Mouse (Mus musculus) lung, postnatal 0 days (tissue): ENCODE measurements around the gene Pip5k1a. TPM values are rescaled to one million over a fixed set of nuclear protein-coding genes. Genes with fewer than 3 reads are reported as not detected.
"Not testable (repeated sequence)": the region's sequence is repeated elsewhere in the genome, so short reads cannot be mapped to it uniquely, and the experiment has no call there.

Experiments used
- ATAC-seq: fragments of 200-750 bp; cut with Nextera tagmentation; 2 replicates; pipeline ENCODE4 v1.8.0; 2017; ENCODE audit warnings: moderate library complexity
- DNase-seq: peaks from one replicate; pipeline ENCODE4 v3.0.0-alpha.2; 2016; ENCODE audit warnings: low spot score
- H3K27ac ChIP-seq: fragments of 300-500 bp; sonication (generic); 2 replicates; pipeline ENCODE4 v1.5.1; 2014; ENCODE audit warnings: antibody characterized with exemption, mild to moderate bottlenecking, low read length, mixed read lengths
- H3K27me3 ChIP-seq: fragments of 300-500 bp; sonication (generic); replicated peaks from 2 replicates; pipeline ENCODE4 v1.6.1; 2014; ENCODE audit warnings: low read length, mixed read lengths; ENCODE audit not compliant: insufficient read depth
- H3K36me3 ChIP-seq: fragments of 300-500 bp; sonication (generic); 2 replicates; pipeline ENCODE4 v1.6.1; 2014; ENCODE audit warnings: low read length, mixed read lengths; ENCODE audit not compliant: insufficient read depth
- H3K4me1 ChIP-seq: fragments of 300-500 bp; sonication (generic); 2 replicates; pipeline ENCODE4 v1.6.1; 2014; ENCODE audit warnings: antibody characterized with exemption, low read depth, low read length, mixed read lengths; ENCODE audit not compliant: insufficient read depth
- H3K4me2 ChIP-seq: fragments of 300-500 bp; sonication (generic); replicated peaks from 2 replicates; pipeline ENCODE4 v1.6.1; 2014; ENCODE audit warnings: low read depth, mild to moderate bottlenecking, low read length, moderate library complexity, mixed read lengths
- H3K4me3 ChIP-seq: fragments of 300-500 bp; sonication (generic); 2 replicates; pipeline ENCODE4 v1.5.1; 2014; ENCODE audit warnings: low read depth, low read length
- H3K9ac ChIP-seq: fragments of 300-500 bp; sonication (generic); replicated peaks from 2 replicates; pipeline ENCODE4 v1.6.1; 2014; ENCODE audit warnings: low read depth, mild to moderate bottlenecking
- H3K9me3 ChIP-seq: fragments of 300-500 bp; sonication (generic); 2 replicates; pipeline ENCODE4 v1.6.1; 2016; ENCODE audit warnings: low read length, mixed read lengths
- CTCF ChIP-seq: IDR thresholded peaks from 2 replicates; pipeline ENCODE4 v1.5.1; 2016; ENCODE audit warnings: antibody characterized with exemption, mild to moderate bottlenecking
- EP300 ChIP-seq: IDR thresholded peaks from 2 replicates; pipeline ENCODE4 v1.6.1; 2016; ENCODE audit warnings: antibody characterized with exemption, mild to moderate bottlenecking, control low read depth
- WGBS: fragments of 180-500 bp; shearing (Covaris S2); extraction: QIAGEN DNeasy Blood & Tissue Kit; methylation state at CpG from one replicate; pipeline ENCODE4 v1.1.7; 2014; 5-methylcytosine and 5-hydroxymethylcytosine counted together
- polyA plus RNA-seq: library from polyadenylated mRNA; unstranded; fragments of >200 nt; fragmentation: Nextera tagmentation; extraction: Ambion mirVana; gene quantifications from 2 replicates; pipeline ENCODE4 v1.2.1, GENCODE M21; 2015

Pip5k1a gene
- polyA plus RNA-seq, 1 experiment from 2014 or later = 18.1 TPM

- WGBS = 0% methylated on average over 20 of the region's 20 CpGs
These were observed 27.0 kb upstream of the Pip5k1a start, which contains the start of the genes Scnm1 and Lysmd1 for GRCm38 (mm10) chr3:95133680-95134101. Scnm1 (minus strand) TSS chr3:95134011. Lysmd1 (plus strand) TSS chr3:95134088.

DNA sequence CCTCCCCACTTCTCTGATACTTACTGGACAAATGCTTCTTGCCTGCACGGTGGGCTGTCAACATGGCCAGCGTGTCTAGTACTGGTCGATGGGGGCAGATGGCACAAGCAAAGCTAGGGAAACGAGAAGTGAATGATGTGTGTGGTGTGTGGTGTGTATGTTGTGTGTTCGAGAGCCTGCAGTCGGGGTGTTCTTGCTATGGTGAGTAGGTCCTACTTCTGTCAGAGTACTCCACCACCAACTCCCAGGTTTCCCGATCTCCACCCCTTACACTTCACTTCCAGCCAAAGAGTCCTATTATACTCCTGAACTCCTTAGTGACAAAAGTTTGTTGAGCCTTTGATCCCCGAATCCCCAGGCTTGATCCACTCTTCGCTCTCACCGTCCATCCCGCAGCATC is 26.4 kb upstream of the Pip5k1a start:
- H3K4me3 ChIP-seq = peak overlapping the region; percentile 60
- peak overlapping the region; percentile 85 for H3K4me2 ChIP-seq
- peaks cover 7% of the 10 kb centered on the region; the same call in 1 of the 2 replicates for H3K4me1 ChIP-seq
- no peak for TF ChIP-seq CTCF
- no peak for TF ChIP-seq EP300
- no peaks in the 10 kb centered on the region for H3K9me3 ChIP-seq
- no peaks in the 10 kb centered on the region for H3K27me3 ChIP-seq
- 49% methylated on average over 11 of the region's 11 CpGs for WGBS
- DNase-seq (no peak), ATAC-seq (no peak; the same call in 1 of the 2 replicates)
- peak overlapping the region; percentile 71 for H3K9ac ChIP-seq
- 0 out of 2 replicates have a peak, but pooled peaks cover 6% of the 10 kb centered on the region for H3K36me3 ChIP-seq
- peak overlapping the region; percentile 74; the same call in 1 of the 2 replicates for H3K27ac ChIP-seq

More at GRCm38 (mm10) chr3:95133680-95134101, 27.0 kb upstream of the Pip5k1a start, which contains the start of the genes Scnm1 and Lysmd1:
- H3K27me3 ChIP-seq = no peaks in the 10 kb centered on the region
- peak; percentile 21; the same call in 1 of the 2 replicates for TF ChIP-seq CTCF
- peak; percentile 60; the same call in 1 of the 2 replicates for TF ChIP-seq EP300
- H3K27ac ChIP-seq = peak within 1 kb of the TSS; percentile 74
- ATAC-seq (peak; percentile 96), DNase-seq (peak; percentile 98)
- 0 out of 2 replicates have a peak, but pooled peaks cover 6% of the 10 kb centered on the region for H3K36me3 ChIP-seq
- H3K9ac ChIP-seq = peak within 1 kb of the TSS; percentile 71
- H3K4me3 ChIP-seq = peak within 1 kb of the TSS; percentile 60
- H3K4me1 ChIP-seq = peaks cover 7% of the 10 kb centered on the region; the same call in 1 of the 2 replicates
- H3K4me2 ChIP-seq = peak within 1 kb of the TSS; percentile 85
- no peaks in the 10 kb centered on the region for H3K9me3 ChIP-seq

DNA sequence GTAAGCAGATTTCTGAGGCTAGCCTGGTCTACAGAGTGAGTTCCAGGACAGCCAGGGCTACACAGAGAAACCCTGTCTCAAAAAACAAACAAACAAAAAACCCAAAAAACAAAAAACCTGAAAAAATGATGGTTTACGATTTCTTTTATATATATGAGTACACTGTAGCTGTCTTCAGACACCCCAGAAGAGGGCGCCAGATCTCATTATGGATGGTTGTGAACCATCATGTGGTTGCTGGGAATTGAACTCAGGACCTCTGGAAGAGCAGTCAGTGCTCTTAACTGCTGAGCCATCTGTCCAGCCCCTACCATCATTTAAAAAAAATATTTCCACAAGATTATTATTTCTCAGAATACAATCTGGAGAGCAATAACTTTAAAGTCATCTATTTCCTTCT is 25.7 kb upstream of the Pip5k1a start:
- not testable (repeated sequence) for DNase-seq, H3K36me3 ChIP-seq, H3K4me1 ChIP-seq, H3K27me3 ChIP-seq, H3K9ac ChIP-seq, H3K4me2 ChIP-seq, H3K9me3 ChIP-seq, H3K27ac ChIP-seq, ATAC-seq, H3K4me3 ChIP-seq
- TF ChIP-seq EP300 (0 out of 2 replicates have a peak, but pooled peaks have one; percentile 10), CTCF (peak; percentile 38; the same call in 1 of the 2 replicates)
- 83% methylated on average over 2 of the region's 2 CpGs for WGBS

- ATAC-seq (no peak), DNase-seq (no peak)
- H3K4me2 ChIP-seq = no peak overlapping the region
- TF ChIP-seq CTCF (no peak), EP300 (no peak)
- no peaks in the 10 kb centered on the region for H3K9me3 ChIP-seq
- WGBS = 64% methylated on average over 5 of the region's 5 CpGs
- H3K27me3 ChIP-seq = no peaks in the 10 kb centered on the region
- H3K9ac ChIP-seq = no peak overlapping the region
- peaks cover 6% of the 10 kb centered on the region; the same call in 1 of the 2 replicates for H3K4me1 ChIP-seq
- no peak overlapping the region for H3K4me3 ChIP-seq
- H3K36me3 ChIP-seq = 0 out of 2 replicates have a peak, but pooled peaks cover 6% of the 10 kb centered on the region
- H3K27ac ChIP-seq = no peak overlapping the region
These were observed 23.4 kb upstream of the Pip5k1a start for GRCm38 (mm10) chr3:95130081-95130480.

- Histone ChIP-seq H3K4me2 (no peak overlapping the region), H3K4me3 (no peak overlapping the region), H3K9me3 (no peaks in the 10 kb centered on the region), H3K27ac (no peak overlapping the region), H3K9ac (no peak overlapping the region), H3K36me3 (0 out of 2 replicates have a peak, but pooled peaks cover 6% of the 10 kb centered on the region), H3K27me3 (no peaks in the 10 kb centered on the region), H3K4me1 (peaks cover 8% of the 10 kb centered on the region; the same call in 1 of the 2 replicates)
- no peak for ATAC-seq
- no peak for DNase-seq
- no peak for TF ChIP-seq EP300
- TF ChIP-seq CTCF = no peak
- 50% methylated on average over 6 of the region's 6 CpGs for WGBS
These were observed 22.5 kb upstream of the Pip5k1a start for GRCm38 (mm10) chr3:95129226-95129651.

- Histone ChIP-seq H3K36me3 (peaks cover 7% of the 10 kb centered on the region; the same call in 1 of the 2 replicates), H3K4me3 (no peak overlapping the region), H3K9me3 (no peaks in the 10 kb centered on the region), H3K27ac (peak overlapping the region; percentile 66), H3K4me2 (0 out of 2 replicates have a peak overlapping the region, but pooled peaks have one; percentile 8), H3K9ac (0 out of 2 replicates have a peak overlapping the region, but pooled peaks have one; percentile 5), H3K4me1 (peaks cover 8% of the 10 kb centered on the region; the same call in 1 of the 2 replicates), H3K27me3 (no peaks in the 10 kb centered on the region)
- DNase-seq (peak; percentile 86), ATAC-seq (peak; percentile 78)
- TF ChIP-seq EP300 = no peak
- TF ChIP-seq CTCF = no peak
- 7% methylated on average over 5 of the region's 5 CpGs for WGBS
These were observed 18.2 kb upstream of the Pip5k1a start for GRCm38 (mm10) chr3:95124972-95125371.
